Comparison of ENCODE assay signal across 22 mouse cellular contexts in the genomic region with DNA sequence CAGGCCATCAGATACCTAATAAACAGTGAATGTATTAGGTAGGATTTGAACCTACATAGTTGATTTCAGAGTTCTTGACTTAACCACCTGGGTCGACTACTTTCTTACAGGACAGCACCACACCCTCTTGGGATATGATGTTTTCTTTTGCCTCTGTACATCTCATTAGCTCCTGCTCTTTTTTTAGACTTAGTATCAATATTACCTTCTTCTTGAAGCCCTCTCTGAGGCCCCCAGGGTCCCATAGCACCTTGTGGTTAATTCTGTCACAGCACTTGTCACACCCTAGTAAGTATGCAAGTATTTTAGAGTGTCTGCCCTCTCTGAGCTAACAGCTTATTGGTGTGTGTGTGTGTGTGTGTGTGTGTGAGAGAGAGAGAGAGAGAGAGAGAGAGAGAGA.
DNase-seq lines count a peak whose midpoint lies in the region; ATAC-seq and TF ChIP-seq lines count a peak whose summit lies in the region.
"Had no signal": no experiment of that assay in that cellular context is flagged by ENCODE, and none has a peak within 500 bp of the region (broad histone marks: within the 10 kb centered on the region; RNA-seq: fewer than 3 reads in every experiment).

No protein-coding gene starts in this region.

- H3K9ac ChIP-seq in CH12.LX (ENCODE audit: insufficient read depth, low read depth) = no peak overlapping the region

- no peak overlapping the region for H3K27ac ChIP-seq in CH12.LX (ENCODE audit: insufficient read depth, low read depth)

- no peak for TF ChIP-seq CTCF in CH12.LX (conservative IDR thresholded peaks at IDR 0.05 in 1 of 2, IDR thresholded peaks at IDR 0.05 in 1 of 2; ENCODE audit: low read depth in 2 of 2, low read length in 2 of 2)

- H3K4me2 ChIP-seq in CH12.LX (ENCODE audit: insufficient read depth, low read depth, poor library complexity, severe bottlenecking) = no peak overlapping the region

- dilution Hi-C loops in CH12.LX (cut with MboI; ENCODE audit: extremely low pct_ligation_motif_present, extremely low pct_unique_long_range_greater_than_20kb, low sequenced_read_pairs) = no loop called here

- DNase-seq in heart, adult 11 months = peak; percentile 59
- DNase-seq in heart, postnatal 36 days = no peak
- peak; percentile 70 for DNase-seq in A20 (ENCODE audit: low read depth, low spot score)
- DNase-seq in CH12.LX (ENCODE audit: extremely low read depth) = peak; percentile 80
- no peak for DNase-seq in c-Kit-positive CD71-positive TER-119-positive erythroid progenitor cells, embryonic 14.5 days (ENCODE audit: low spot score)
- DNase-seq: adrenal gland, adult 2 months; adrenal gland, adult 8-10 months; adrenal gland, postnatal 10 days; adrenal gland, postnatal 14 days; adrenal gland, postnatal 25 days; adrenal gland, postnatal 36 days; B cell, adult 2 months; cerebellum, adult 11 months; cerebellum, adult 11-12 months; cerebellum, adult 18-20 months; cerebellum, adult 2 months; cerebellum, adult 8-10 months; cerebellum, adult 9-10 months had no signal

- H3K4me3 ChIP-seq in CH12.LX (replicated peaks in 1 of 3; ENCODE audit: low read depth in 2 of 3, low read length in 2 of 3, poor library complexity in 1 of 3) = no peak overlapping the region

- H3K79me2 ChIP-seq in CH12.LX (replicated peaks; ENCODE audit: control insufficient read depth, extremely low read depth, insufficient read depth, poor library complexity, severe bottlenecking) = no peaks in the 10 kb centered on the region

- intact Hi-C loops in heart, postnatal 36 days (cut with DNase I) = no loop called here

- no peak for TF ChIP-seq POLR2A in CH12.LX (IDR thresholded peaks at IDR 0.05; ENCODE audit: low read depth, low read length)

- in situ Hi-C loops in CH12.LX (cut with MboI; ENCODE audit: low pct_ligation_motif_present, low pct_unique_long_range_greater_than_20kb, low sequenced_read_pairs) = no loop called here

- H3K36me3 ChIP-seq in CH12.LX (replicated peaks in 1 of 2; ENCODE audit: control insufficient read depth in 1 of 2, insufficient read depth in 1 of 2, low read length in 1 of 2) = peaks cover 9 to 34% of the 10 kb centered on the region in 2 experiments
- H3K36me3 ChIP-seq: G1E had no signal

- peaks cover 11% of the 10 kb centered on the region for H3K9me3 ChIP-seq in CH12.LX (replicated peaks; ENCODE audit: low read length)
- H3K9me3 ChIP-seq: G1E had no signal

- no peak for ATAC-seq in activated CD4-positive, CD25-positive, alpha-beta regulatory T cell, adult 4 months
- ATAC-seq: CD4-positive, CD25-positive, alpha-beta regulatory T cell, adult 4 months; Patski had no signal

- no peak; the same call in 1 of the 2 replicates for TF ChIP-seq RAD21 in CH12.LX (IDR thresholded peaks at IDR 0.05; ENCODE audit: low read depth, low read length)

- no peaks in the 10 kb centered on the region for H3K27me3 ChIP-seq in CH12.LX (replicated peaks)
- H3K27me3 ChIP-seq: Patski had no signal

- peak; percentile 59 for TF ChIP-seq EP300 in CH12.LX (IDR thresholded peaks at IDR 0.05; ENCODE audit: low read length)

- peaks cover 9 to 23% of the 10 kb centered on the region in 2 experiments; a peak in 3 of 4 replicates for H3K4me1 ChIP-seq in CH12.LX (ENCODE audit: control insufficient read depth in 1 of 2, insufficient read depth in 2 of 2)

TF ChIP-seq in CH12.LX, 34 proteins besides CTCF, POLR2A, EP300 and RAD21:
- TF ChIP-seq JUND (conservative IDR thresholded peaks at IDR 0.05; ENCODE audit: low read depth, low read length) (no peak), MAX (IDR thresholded peaks at IDR 0.05; ENCODE audit: low read length) (no peak), NRF1 (IDR thresholded peaks at IDR 0.05; ENCODE audit: low read depth, low read length) (no peak), TBP (conservative IDR thresholded peaks at IDR 0.05; ENCODE audit: low read depth, low read length) (no peak), RCOR1 (conservative IDR thresholded peaks at IDR 0.05; ENCODE audit: low read depth, low read length) (no peak), HCFC1 (IDR thresholded peaks at IDR 0.05; ENCODE audit: low read depth, low read length) (no peak), UBTF (IDR thresholded peaks at IDR 0.05; ENCODE audit: low read depth, low read length) (no peak), PAX5 (IDR thresholded peaks at IDR 0.05; ENCODE audit: low read length) (no peak), ZKSCAN1 (IDR thresholded peaks at IDR 0.05; ENCODE audit: borderline replicate concordance, low read depth, low read length) (no peak), SMC3 (IDR thresholded peaks at IDR 0.05; ENCODE audit: low read depth, low read length) (no peak), MXI1 (IDR thresholded peaks at IDR 0.05; ENCODE audit: low read depth, low read length) (no peak), NELFE (IDR thresholded peaks at IDR 0.05; ENCODE audit: low read depth, low read length) (no peak), MEF2A (IDR thresholded peaks at IDR 0.05; ENCODE audit: borderline replicate concordance, low read depth, low read length) (peak; percentile 89), JUN (IDR thresholded peaks at IDR 0.05; ENCODE audit: insufficient read depth, low read depth, low read length) (no peak), POLR2AphosphoS2 (IDR thresholded peaks at IDR 0.05; ENCODE audit: low read depth, low read length) (no peak), KAT2A (IDR thresholded peaks at IDR 0.05; ENCODE audit: insufficient replicate concordance, low read length) (no peak), GABPA (IDR thresholded peaks at IDR 0.05; ENCODE audit: insufficient replicate concordance, low read depth, low read length) (no peak), MAZ (IDR thresholded peaks at IDR 0.05; ENCODE audit: low read depth, low read length) (no peak), MAFK (IDR thresholded peaks at IDR 0.05; ENCODE audit: insufficient replicate concordance, low read length) (peak; percentile 50; the same call in 1 of the 2 replicates), IRF4 (IDR thresholded peaks at IDR 0.05; ENCODE audit: low read depth, low read length) (0 out of 2 replicates have a peak, but pooled peaks have one; percentile 34), ZC3H11A (IDR thresholded peaks at IDR 0.05; ENCODE audit: low read depth, low read length) (no peak), MYC (IDR thresholded peaks at IDR 0.05; ENCODE audit: low read depth, low read length) (no peak), ZMIZ1 (IDR thresholded peaks at IDR 0.05; ENCODE audit: low read depth, low read length) (no peak), ETS1 (conservative IDR thresholded peaks at IDR 0.05; ENCODE audit: low read depth, low read length) (peak; percentile 48), USF2 (conservative IDR thresholded peaks at IDR 0.05; ENCODE audit: low read depth, low read length) (no peak), ELF1 (IDR thresholded peaks at IDR 0.05; ENCODE audit: low read depth, low read length) (no peak), USF1 (IDR thresholded peaks at IDR 0.05; ENCODE audit: low read depth, low read length) (no peak), ZNF384 (IDR thresholded peaks at IDR 0.05; ENCODE audit: low read depth, low read length) (no peak), E2F4 (IDR thresholded peaks at IDR 0.05; ENCODE audit: insufficient replicate concordance, low read depth, low read length) (no peak), SIN3A (IDR thresholded peaks at IDR 0.05; ENCODE audit: low read length) (peak; percentile 42; the same call in 1 of the 2 replicates), CHD2 (IDR thresholded peaks at IDR 0.05; ENCODE audit: low read length) (0 out of 2 replicates have a peak, but pooled peaks have one; percentile 29), BHLHE40 (IDR thresholded peaks at IDR 0.05; ENCODE audit: low read depth, low read length) (peak; percentile 58), TCF12 (IDR thresholded peaks at IDR 0.05; ENCODE audit: low read depth, low read length) (0 out of 2 replicates have a peak, but pooled peaks have one; percentile 28), CHD1 (IDR thresholded peaks at IDR 0.05; ENCODE audit: low read depth, low read length) (no peak)

Comparison
In these comparisons a context has a peak if more than half of its experiments do, and no peak if none do; other contexts are left out.
1. DNase-seq: peak in heart, adult 11 months (single experiment), A20 (single experiment) and CH12.LX (single experiment); none in heart, postnatal 36 days (0 of 2) and c-Kit-positive CD71-positive TER-119-positive erythroid progenitor cells, embryonic 14.5 days (single experiment).